8 mouse cellular contexts compared by ENCODE assay signal in the genomic region with DNA sequence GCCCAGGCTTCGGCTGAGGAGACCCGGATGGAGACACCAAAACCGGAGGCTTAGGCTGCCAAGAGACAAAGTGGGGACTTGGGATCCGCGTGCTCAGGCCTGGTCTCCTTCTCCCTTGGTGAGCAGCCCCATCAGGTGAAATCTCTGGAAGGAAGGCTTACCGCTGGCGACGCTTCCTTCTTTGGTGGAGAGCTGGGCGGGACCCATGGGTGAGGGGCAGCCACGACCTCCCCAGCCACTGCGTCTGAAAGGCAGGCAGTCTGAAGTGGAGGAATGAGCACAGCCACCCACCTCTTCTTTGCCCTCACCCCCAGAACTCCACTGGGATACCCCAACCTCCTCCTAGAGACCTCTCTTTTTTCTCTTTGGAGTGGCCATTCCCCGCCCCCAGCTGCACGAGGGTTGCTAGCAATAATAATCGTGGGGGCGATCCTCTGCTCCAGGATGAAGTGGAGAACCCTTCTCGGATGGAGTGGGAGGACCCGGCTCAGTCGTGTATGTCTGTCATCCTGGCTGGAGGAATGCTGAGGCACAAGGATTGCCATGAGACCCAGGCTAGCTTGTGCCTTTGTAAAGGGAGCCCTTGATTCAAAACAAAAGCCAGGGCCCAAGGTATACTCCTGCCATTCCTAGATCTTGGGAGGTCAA. TPM values are rescaled to one million over a fixed set of nuclear protein-coding genes. Genes with fewer than 3 reads are reported as not detected.
DNase-seq lines count a peak whose midpoint lies in the region; ATAC-seq and TF ChIP-seq lines count a peak whose summit lies in the region.

No protein-coding gene starts in this region.

- peaks cover 11% of the 10 kb centered on the region for H3K36me3 ChIP-seq in intestine, embryonic 16.5 days (ENCODE audit: control insufficient read depth, insufficient read depth, low read length)

- TF ChIP-seq POLR2A in olfactory bulb, adult 2 months (IDR thresholded peaks at IDR 0.05; ENCODE audit: insufficient read depth, low read depth, low read length) = no peak

- no peak overlapping the region for H3K27ac ChIP-seq in intestine, embryonic 16.5 days (ENCODE audit: low read length)
- no peak overlapping the region for H3K27ac ChIP-seq in olfactory bulb, adult 2 months (ENCODE audit: insufficient read depth, low read depth, low read length)

- intact Hi-C loops in gastrocnemius, postnatal 14 days (cut with DNase I; ENCODE audit: low total_unique reads) = loop anchor here (10.0 kb wide), 1 partner anchor 186 kb away; no protein-coding TSS in a partner anchor

- WGBS in intestine, embryonic 16.5 days = 12% methylated on average over 18 of the region's 18 CpGs
- WGBS in olfactory bulb, adult 2 months = 8% methylated on average over 17 of the region's 18 CpGs

- peak overlapping the region; percentile 46 for H3K9ac ChIP-seq in intestine, embryonic 16.5 days (ENCODE audit: low read depth, low read length)

- H3K9me3 ChIP-seq in intestine, embryonic 16.5 days (ENCODE audit: control insufficient read depth, low read length) = no peaks in the 10 kb centered on the region

- H3K4me2 ChIP-seq in intestine, embryonic 16.5 days (ENCODE audit: low read depth, low read length) = peak overlapping the region; percentile 30; the same call in 1 of the 2 replicates

- peak; percentile 3 for DNase-seq in gastrocnemius, postnatal 14 days
- DNase-seq in gastrocnemius, postnatal 10 days = no peak
- peak; percentile 66 for DNase-seq in right cerebral cortex, adult 18-20 months
- no peak for DNase-seq in right cerebral cortex, postnatal 25 days
- DNase-seq in spleen, postnatal 4 days (ENCODE audit: low spot score in 2 of 2) = no peak

- H3K4me3 ChIP-seq in intestine, embryonic 16.5 days (ENCODE audit: low read length) = peak overlapping the region; percentile 4; the same call in 1 of the 2 replicates
- H3K4me3 ChIP-seq in olfactory bulb, adult 2 months (ENCODE audit: insufficient read depth, low read depth, low read length) = peak overlapping the region; percentile 8

- no peak for ATAC-seq in intestine, embryonic 16.5 days
- no peak for ATAC-seq in megakaryocyte-erythroid progenitor cell, adult 5-6 weeks (replicated peaks; ENCODE audit: low FRiP score, low TSS enrichment, poor library complexity, severe bottlenecking)

- peaks cover 37% of the 10 kb centered on the region for H3K4me1 ChIP-seq in intestine, embryonic 16.5 days (ENCODE audit: control insufficient read depth, insufficient read depth, low read length)
- H3K4me1 ChIP-seq in olfactory bulb, adult 2 months (ENCODE audit: control insufficient read depth, insufficient read depth, low read length) = peaks cover 45% of the 10 kb centered on the region

- no peak for TF ChIP-seq CTCF in olfactory bulb, adult 2 months (IDR thresholded peaks at IDR 0.05; ENCODE audit: insufficient read depth, low read depth, low read length)

- 0 out of 2 replicates have a peak, but pooled peaks cover 4% of the 10 kb centered on the region for H3K27me3 ChIP-seq in intestine, embryonic 16.5 days (replicated peaks; ENCODE audit: control insufficient read depth, insufficient read depth, low read length)

RNA-seq across cellular contexts. Expression of a gene that starts 4.1 kb away (rescaled TPM):
- under 1 TPM in 1 of 2 experiments, not detected in 1; 0.25 TPM for total RNA-seq in gastrocnemius, postnatal 14 days (2021)
- under 1 TPM; 0.20 to 0.52 TPM for total RNA-seq in gastrocnemius, postnatal 10 days (2021)
- 0.07 and 0.10 TPM in 2 replicates for polyA plus RNA-seq in intestine, embryonic 16.5 days (2015; fragmentation: Nextera tagmentation; extraction: Ambion mirVana)
- not detected in 2 replicates for polyA plus RNA-seq in olfactory bulb, adult 2 months (2012; ENCODE audit: insufficient read depth, insufficient read length, low replicate concordance, missing spikeins)
- 0.59 TPM in 1 of 2 replicates, not detected in the other for total RNA-seq in megakaryocyte-erythroid progenitor cell, adult 5-6 weeks (2014; fragmentation: Nextera tagmentation)
- not detected in 2 replicates for total RNA-seq in megakaryocyte-erythroid progenitor cell, adult 5-6 weeks (2017)

RNA-seq across cellular contexts. Expression of a gene that starts 4.2 kb away (rescaled TPM):
- total RNA-seq in gastrocnemius, postnatal 14 days (2021) = 100 to 1,000 TPM; 345 to 379 TPM
- 100 to 1,000 TPM; 289 to 339 TPM for total RNA-seq in gastrocnemius, postnatal 10 days (2021)
- 0.70 and 0.82 TPM in 2 replicates for polyA plus RNA-seq in intestine, embryonic 16.5 days (2015; fragmentation: Nextera tagmentation; extraction: Ambion mirVana)
- not detected in 2 replicates for polyA plus RNA-seq in olfactory bulb, adult 2 months (2012; ENCODE audit: insufficient read depth, insufficient read length, low replicate concordance, missing spikeins)
- not detected in 2 replicates for total RNA-seq in megakaryocyte-erythroid progenitor cell, adult 5-6 weeks (2014; fragmentation: Nextera tagmentation)
- total RNA-seq in megakaryocyte-erythroid progenitor cell, adult 5-6 weeks (2017) = not detected in 2 replicates

RNA-seq across cellular contexts. Expression of a gene that starts 10.7 kb away (rescaled TPM):
- 10 to 100 TPM; 21.4 to 23.1 TPM for total RNA-seq in gastrocnemius, postnatal 14 days (2021)
- total RNA-seq in gastrocnemius, postnatal 10 days (2021) = 10 to 100 TPM; 26.8 to 30.9 TPM
- 120 and 135 TPM in 2 replicates for polyA plus RNA-seq in intestine, embryonic 16.5 days (2015; fragmentation: Nextera tagmentation; extraction: Ambion mirVana)
- not detected in 2 replicates for polyA plus RNA-seq in olfactory bulb, adult 2 months (2012; ENCODE audit: insufficient read depth, insufficient read length, low replicate concordance, missing spikeins)
- total RNA-seq in megakaryocyte-erythroid progenitor cell, adult 5-6 weeks (2014; fragmentation: Nextera tagmentation) = 114 and 155 TPM in 2 replicates
- total RNA-seq in megakaryocyte-erythroid progenitor cell, adult 5-6 weeks (2017) = 41.1 and 51.5 TPM in 2 replicates

RNA-seq across cellular contexts. Expression of a gene that starts 11.1 kb away (rescaled TPM):
- total RNA-seq in gastrocnemius, postnatal 14 days (2021) = 10 to 100 TPM; 23.6 to 30.0 TPM
- total RNA-seq in gastrocnemius, postnatal 10 days (2021) = 10 to 100 TPM; 31.6 to 41.3 TPM
- polyA plus RNA-seq in intestine, embryonic 16.5 days (2015; fragmentation: Nextera tagmentation; extraction: Ambion mirVana) = 62.3 and 63.0 TPM in 2 replicates
- polyA plus RNA-seq in olfactory bulb, adult 2 months (2012; ENCODE audit: insufficient read depth, insufficient read length, low replicate concordance, missing spikeins) = not detected in 2 replicates
- 97.7 and 118 TPM in 2 replicates for total RNA-seq in megakaryocyte-erythroid progenitor cell, adult 5-6 weeks (2014; fragmentation: Nextera tagmentation)
- 24.1 and 27.1 TPM in 2 replicates for total RNA-seq in megakaryocyte-erythroid progenitor cell, adult 5-6 weeks (2017)

RNA-seq across cellular contexts. Expression of a gene that starts 17.3 kb away (rescaled TPM):
- total RNA-seq in gastrocnemius, postnatal 14 days (2021) = 100 to 1,000 TPM; 787 to 812 TPM
- 100 to 1,000 TPM; 846 to 935 TPM for total RNA-seq in gastrocnemius, postnatal 10 days (2021)
- 1,610 and 1,714 TPM in 2 replicates for polyA plus RNA-seq in intestine, embryonic 16.5 days (2015; fragmentation: Nextera tagmentation; extraction: Ambion mirVana)
- 801 TPM in 1 of 2 replicates, not detected in the other for polyA plus RNA-seq in olfactory bulb, adult 2 months (2012; ENCODE audit: insufficient read depth, insufficient read length, low replicate concordance, missing spikeins)
- total RNA-seq in megakaryocyte-erythroid progenitor cell, adult 5-6 weeks (2014; fragmentation: Nextera tagmentation) = 1,436 and 1,526 TPM in 2 replicates
- 220 and 353 TPM in 2 replicates for total RNA-seq in megakaryocyte-erythroid progenitor cell, adult 5-6 weeks (2017)

Comparison
In these comparisons a context has a peak if more than half of its experiments do, and no peak if none do; other contexts are left out.
1. DNase-seq: peak in gastrocnemius, postnatal 14 days (single experiment) and right cerebral cortex, adult 18-20 months (single experiment); none in gastrocnemius, postnatal 10 days (single experiment), right cerebral cortex, postnatal 25 days (single experiment) and spleen, postnatal 4 days (0 of 2).
2. RNA of a gene that starts 4.2 kb away (total RNA-seq): 345 to 379 TPM in gastrocnemius, postnatal 14 days and 289 to 339 TPM in gastrocnemius, postnatal 10 days; not detected in megakaryocyte-erythroid progenitor cell, adult 5-6 weeks; every median in the first group is over 100 times any median in the second.